Mouse (Mus musculus): ENCODE data around the gene Olfr434. TPM values are rescaled to one million over a fixed set of nuclear protein-coding genes. Genes with fewer than 3 reads are reported as not detected.
"Not testable (repeated sequence)": the region's sequence is repeated elsewhere in the genome, so short reads cannot be mapped to it uniquely, and the experiment has no call there.

Olfr434 gene
- not detected for polyA plus RNA-seq (2017; shearing (Covaris generic))

DNA sequence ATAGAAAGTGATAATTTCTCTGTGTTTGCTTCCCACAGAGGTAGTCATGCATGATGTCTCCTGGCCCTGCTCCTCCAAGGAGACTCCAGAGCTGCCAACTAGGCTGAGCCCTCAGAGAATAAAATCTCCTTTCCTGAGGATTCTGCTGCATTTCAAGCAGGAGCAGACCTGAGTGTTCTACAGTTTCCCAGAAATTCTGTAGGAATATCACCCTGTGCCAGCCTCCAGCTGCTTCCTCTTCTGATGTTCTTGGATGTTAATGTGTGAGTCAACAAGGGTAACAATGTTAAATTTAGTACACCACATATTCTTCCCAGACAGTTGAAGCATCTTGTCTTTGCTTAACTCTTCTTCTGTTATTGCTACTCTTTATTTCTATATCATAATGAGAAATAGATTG, at the start of gene Olfr434:
TSS of gene Olfr434 (plus strand) at position 149 of the 400 bp plus-strand sequence.
- ATAC-seq: not testable (repeated sequence)

DNA sequence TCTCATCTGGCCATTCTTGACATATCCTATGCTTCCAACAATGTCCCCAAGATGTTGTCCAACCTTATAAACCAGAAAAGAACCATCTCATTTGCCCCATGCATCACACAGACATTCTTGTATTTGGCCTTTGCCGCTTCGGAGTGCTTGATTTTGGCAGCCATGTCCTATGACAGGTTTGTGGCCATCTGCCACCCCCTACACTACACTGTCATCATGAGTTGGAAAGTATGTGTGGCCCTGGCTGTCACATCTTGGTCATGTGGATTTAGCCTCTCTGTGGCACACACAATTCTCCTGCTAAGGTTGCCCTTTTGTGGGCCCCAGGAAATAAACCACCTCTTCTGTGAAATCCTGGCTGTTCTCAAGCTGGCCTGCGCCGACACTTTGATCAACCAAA, 45.6 kb upstream of the Olfr434 start:
- ATAC-seq: no peak

DNA sequence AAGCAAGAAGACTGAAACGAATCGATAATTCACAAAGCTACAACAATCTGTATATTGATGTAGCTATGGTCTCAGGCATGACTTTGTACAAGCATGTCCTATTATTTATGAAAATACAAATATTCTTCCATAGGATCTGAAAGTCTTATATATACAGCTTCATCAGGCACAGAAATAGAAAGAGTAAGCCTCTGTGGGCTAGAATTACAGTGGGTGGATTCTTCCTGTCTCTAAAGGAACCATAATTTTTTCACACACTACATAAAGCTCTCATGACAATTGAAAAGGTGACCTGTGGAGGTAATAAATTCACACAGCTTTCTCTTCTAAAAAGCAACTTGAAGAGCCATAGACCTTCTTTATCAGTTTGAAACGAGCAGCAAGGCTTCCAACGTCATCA, 41.0 kb upstream of the Olfr434 start, which contains the start of gene Olfr13:
TSS of gene Olfr13 (plus strand) at position 301 of the 400 bp plus-strand sequence.
- ATAC-seq: no peak

DNA sequence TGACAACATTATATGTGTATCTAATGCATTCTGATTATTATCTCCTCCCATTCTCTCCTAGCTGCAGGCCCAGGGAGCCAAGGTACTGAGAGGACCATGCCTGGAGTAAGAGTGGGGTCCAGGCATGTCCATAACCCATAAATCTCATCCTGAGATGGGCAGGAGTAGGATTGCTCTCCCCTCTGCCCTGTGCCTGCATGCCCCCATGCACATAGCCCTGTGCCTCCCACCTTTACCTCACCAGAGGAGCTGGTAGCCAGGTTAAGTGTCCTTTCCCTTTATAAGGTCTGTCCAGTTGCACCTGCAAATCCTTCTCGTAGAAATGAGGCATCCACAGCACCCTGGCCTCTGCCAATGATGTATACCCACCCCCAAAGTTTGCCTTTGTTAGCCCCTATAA, 34.7 kb upstream of the Olfr434 start:
- no peak for ATAC-seq

DNA sequence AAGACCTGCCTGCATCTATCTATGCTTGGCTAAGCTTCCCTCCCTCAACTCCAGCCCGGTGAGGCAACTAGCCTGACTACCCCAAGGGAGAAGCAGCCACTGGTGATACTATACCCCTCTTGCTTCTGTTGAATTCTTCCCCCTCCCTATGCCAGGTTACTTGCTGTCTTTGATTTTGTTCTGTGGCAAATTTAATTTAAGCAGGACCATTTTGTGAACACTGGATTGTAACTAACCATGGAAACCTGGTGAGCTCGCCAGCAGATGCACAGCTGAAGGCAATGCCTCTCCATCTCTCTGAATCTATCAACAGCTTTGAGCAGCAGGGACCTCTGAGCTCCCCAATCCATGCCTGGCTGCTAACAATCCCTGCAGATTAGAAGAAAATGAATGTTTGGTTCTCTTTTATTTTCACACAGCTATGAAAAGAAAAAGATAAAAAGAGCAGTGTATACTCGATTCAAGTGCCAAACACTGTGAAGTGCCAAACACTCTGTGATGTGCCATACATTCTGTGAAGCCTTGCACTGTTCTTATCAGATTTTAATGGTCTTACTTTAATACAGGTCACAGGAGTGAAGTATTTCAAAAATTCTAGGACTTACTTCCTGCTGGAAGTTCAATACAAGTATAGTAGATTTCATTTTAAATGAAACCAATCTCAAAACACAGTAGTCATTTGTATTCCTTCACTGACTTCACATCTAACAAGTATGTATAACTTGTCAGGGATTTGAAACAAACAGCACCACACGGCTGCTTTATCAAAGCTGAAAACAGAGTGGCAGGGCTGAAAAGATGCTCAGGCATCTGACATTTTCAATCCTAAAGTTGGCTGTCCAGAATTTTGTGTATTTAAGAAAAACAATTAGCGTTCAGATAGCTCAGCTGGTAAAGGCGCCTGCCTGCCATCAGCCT, 34.0 kb upstream of the Olfr434 start:
- ATAC-seq: no peak

DNA sequence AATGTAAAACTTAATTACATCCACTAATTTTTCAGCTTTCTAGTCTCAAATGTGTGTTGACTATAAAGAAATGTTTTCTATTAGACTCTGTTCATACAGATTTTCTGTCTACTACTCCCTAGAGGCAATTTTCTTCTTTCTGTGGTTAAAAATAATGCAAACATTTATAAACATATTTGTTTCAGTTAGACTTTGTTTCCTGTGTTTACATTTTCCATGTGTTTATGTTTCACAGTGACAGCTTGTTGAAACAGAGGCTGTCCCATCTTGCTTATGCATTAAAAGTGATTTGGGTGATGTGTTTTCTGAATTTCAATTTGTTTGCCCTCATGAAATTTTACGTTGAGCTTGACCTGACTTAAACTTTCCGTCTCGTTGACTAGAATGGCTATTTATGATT, 21.8 kb upstream of the Olfr434 start:
- no peak for ATAC-seq

DNA sequence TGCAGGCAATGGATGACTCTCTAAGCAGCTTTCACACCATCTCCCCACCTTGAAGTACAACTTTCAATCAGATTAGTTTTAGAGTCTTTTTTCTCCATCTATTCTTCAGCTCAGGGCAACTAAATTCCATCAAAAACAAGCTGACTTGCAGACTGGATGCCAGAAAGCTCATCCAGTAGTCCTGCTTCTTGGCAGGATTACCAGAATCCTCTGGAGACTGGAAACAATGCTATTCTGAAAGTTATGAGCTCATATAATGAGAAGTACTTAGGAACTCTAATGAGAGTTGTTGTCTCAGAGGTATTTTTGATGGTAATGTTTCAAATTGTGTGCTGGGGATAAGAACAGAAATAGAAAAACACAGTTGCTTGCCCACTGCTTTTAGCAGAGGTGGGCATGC, 16.0 kb upstream of the Olfr434 start, which contains the start of gene Olfr435:
TSS of gene Olfr435 (plus strand) at position 366 of the 400 bp plus-strand sequence.
- ATAC-seq: no peak

DNA sequence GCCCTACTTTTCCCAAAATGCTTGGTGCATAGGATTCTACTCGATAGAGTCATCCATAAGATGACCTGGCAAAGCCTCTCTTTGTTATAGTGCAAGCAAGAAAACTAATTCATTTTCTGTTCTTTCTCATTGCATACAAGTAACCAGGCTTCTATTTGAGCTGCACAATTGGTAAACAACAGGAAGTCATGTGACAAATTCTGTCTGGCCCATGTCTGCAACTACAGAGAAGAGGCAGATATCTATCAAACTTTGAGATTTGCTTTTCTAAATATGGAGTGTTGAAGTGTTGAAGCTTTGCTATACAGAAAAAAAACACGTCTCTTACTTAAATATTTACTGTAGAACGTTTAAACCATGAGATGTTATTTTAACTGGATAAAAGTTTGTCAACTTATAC, 14.7 kb upstream of the Olfr434 start:
- peak; percentile 82 for ATAC-seq

DNA sequence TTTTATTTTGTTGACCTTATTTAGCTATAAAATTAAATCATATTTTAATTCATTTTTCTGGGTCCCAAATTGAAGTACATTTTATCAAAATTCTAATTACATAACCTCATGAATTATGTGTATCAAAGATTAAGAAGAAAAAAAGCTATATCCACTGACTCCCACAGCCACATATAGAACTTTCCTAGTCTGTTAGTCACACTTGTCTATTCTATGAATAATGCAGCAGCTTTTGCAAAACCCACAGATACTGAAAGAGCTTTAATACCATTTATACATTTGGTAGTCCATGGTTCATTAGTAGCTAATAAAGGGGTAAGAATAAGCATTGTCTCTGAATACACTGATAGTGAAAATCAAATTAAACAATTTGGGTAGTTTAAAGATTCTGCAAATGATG, 10.0 kb upstream of the Olfr434 start:
- ATAC-seq: no peak

DNA sequence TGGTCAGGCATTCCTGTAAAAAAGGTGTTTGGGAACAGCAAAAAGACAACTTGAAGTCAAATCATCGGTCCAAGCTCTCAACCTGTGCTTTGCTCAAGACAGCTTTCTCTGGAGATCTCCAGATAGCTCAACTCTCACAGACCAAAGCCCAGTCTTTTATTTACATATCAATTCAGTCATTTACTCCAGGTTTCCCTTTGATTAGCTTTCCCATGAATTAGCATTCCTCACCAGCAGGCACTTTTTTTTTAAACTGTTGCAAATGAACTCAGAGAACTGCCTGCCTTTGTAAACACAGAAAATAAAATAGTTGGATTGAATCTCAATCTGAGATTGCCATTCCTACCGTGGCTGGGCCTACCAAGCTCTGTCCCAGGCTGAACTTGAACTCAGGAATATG, 7.5 kb upstream of the Olfr434 start:
- no peak for ATAC-seq

DNA sequence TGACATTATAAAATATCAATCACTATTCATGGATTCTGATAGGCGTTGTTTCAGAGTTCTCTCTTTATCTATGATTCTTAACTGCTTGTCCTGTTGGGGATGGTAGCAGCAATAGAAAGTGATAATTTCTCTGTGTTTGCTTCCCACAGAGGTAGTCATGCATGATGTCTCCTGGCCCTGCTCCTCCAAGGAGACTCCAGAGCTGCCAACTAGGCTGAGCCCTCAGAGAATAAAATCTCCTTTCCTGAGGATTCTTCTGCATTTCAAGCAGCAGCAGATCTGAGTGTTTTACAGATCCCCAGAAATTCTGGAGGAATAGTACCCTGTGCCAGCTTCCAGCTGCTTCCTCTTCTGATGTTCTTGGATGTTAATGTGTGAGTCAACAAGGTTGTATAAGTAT, 18.4 kb downstream of the Olfr434 start, which contains the start of gene Olfr47:
TSS of gene Olfr47 (plus strand) at position 275 of the 400 bp plus-strand sequence.
- ATAC-seq: not testable (repeated sequence)

DNA sequence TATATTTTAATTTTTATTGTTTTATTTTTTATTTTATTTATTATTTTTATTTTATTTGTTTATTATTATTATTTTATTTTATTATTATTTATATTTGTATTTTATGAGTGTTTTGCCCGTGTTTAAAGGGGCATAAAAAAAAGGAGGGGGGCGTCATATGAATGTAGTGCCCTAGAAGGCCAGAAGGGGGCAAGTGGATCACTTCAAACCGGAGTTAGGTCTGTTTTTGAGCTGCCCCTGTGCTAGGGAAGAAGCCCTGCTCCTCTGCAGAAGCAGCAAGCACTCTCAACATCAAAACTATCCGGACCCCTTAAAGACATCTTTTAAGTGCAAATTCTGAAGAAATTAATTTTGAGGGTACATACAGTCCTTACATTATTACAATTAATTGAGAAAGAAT, 29.2 kb downstream of the Olfr434 start:
- ATAC-seq: peak; percentile 54

DNA sequence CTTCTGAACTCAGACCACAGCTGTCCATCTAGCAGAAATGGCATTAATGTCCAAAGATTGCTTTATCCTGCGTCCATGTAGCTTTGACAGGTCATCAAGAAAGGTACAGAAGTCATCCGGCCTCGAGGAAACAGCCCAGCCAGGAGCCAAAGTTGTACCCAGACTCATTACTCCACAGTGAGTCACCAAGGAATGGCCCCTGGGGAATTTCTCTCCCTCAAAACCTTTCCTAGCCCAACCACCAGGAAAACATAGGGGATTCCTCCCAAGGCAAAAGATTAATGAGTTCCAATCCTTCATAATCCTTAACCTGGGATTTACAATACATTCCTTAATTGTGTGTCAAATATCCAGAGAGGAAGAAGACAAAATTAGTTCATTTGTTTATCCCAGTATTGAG, 34.6 kb downstream of the Olfr434 start:
- ATAC-seq: no peak

DNA sequence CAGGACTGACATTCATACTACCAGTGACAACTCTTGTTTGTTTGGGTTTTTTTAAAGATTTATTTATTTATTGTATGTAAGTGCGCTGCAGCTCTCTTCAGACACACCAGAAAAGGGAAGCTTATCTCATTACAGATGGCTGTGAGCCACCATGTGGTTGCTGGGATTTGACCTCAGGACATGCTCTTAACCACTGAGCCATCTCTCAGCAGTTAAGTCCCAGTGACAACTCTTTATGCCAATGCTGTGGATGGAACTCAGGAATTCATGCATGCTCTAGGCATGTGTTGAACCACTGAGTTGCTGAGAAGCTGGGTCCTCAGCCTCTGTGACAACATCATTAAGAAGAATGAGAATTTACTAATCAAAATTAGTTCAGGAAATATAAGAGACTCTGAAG, 40.2 kb downstream of the Olfr434 start:
- no peak for ATAC-seq

DNA sequence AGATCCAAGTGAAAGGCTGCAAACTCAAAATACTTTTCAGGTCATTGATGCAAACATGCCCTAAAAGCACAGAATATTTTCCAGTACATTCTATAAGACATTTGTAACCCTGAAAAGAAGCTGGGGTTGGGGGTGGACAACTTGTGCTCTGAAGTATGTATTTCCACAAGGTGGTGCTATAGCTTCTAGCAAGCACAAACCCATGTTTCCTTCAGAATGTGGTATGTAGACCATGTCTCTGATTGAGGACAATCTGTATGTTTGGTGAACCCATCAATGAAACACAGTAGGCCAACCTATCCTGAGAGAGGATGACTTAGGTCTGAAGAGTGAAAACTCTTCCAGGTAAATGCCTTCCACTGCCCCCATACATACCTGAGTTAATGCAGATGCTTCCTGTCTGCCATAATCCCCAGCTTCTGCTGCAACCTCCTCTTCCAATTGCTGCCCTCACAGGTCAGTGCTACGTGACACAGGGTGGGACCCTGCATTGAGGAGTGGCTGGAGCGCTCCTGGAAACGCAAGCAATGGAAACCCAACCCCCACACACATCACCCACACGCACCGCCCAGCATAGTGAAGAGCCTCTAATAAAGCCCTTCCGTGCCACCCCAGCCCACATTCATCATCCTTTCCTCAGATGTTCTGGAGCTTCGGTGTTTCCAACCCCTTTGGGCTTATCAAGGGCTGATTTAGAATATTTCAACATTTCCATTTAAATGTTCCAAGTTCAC, 41.5 kb downstream of the Olfr434 start:
- ATAC-seq: peak; percentile 75

DNA sequence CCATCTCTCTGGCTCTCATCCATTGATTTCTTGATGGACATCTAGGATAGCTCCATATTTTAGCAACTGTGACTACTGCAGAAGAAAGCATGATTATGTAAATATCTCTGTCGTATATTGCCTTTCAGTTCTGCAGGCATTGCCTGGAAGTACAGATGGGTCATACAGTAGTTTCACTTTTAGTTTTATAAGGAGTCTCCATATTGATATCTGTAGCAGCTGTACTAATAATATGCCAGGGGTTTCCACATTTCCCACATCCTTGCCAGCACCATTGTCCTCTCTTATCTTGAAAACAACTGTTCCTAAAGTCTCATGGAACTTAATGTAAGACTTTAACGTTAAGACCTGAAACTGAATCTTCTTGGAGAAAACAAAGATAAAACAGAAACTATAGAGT, 47.9 kb downstream of the Olfr434 start:
- peak; percentile 42 for ATAC-seq

DNA sequence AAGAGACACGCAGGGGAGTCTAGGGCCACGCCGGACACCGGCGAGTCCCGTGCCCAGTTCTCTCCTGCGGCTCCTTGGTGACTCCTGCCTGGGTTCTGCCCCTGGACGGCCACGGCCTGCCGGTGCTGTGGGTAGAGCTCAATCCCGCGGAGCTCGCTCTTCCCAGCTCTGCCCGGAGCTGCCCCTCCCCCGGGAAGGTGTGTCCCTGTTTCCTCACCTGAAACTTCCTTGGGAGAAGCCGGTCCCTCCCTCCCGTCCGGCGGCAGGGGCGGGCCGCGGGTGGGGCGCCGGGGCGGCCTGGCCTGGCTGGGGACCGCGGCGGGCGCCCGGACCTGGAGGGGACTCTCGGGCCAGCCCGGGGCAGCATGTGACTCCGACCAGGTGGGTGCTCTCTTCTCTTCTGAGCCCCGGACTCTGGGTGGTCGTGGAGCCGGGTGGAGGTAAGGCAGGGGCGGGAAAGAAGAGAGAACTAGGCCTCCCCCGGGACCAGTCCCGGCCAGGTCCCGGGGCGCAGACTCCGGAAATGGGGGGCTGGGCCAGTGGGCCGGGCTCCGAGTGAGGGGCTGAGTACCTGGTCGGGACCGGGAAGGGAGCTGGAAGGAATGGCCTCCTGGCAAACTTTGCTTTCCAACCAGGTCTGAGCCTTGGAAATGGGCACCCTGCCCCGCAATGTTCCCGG, 52.7 kb downstream of the Olfr434 start, which contains the start of gene Arhgef5:
TSS of gene Arhgef5 (plus strand) at position 220 of the 679 bp plus-strand sequence.
- peak; percentile 49 for ATAC-seq

DNA sequence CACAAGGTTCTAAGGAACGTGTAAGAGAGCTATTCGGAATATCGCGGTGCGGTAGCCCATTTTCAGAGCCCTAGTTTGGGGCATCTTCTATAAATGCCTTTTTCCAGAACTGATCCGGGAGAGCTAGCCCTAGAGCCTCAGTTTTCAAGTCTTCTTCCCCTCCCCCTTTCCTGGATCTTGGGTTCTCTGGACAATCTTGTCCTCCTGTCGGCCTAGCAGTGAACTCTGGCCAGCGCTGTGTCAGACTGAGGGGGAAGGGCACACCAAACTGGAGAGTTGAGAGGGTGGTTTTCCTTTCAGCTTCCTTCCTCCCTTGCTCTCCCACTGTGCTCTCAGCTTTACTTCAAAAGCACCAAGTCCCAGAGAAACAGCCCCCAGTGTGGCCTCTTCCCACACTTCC, 53.5 kb downstream of the Olfr434 start:
- peak; percentile 39 for ATAC-seq
